Mouse (Mus musculus): Measurements from ENCODE around the gene Ptpn6.

- TF ChIP-seq CTCF (IDR thresholded peaks at IDR 0.05 in 2 of 3, conservative IDR thresholded peaks at IDR 0.05 in 1 of 3; ENCODE audit: control insufficient read depth in 1 of 3, insufficient read depth in 1 of 3, low read depth in 2 of 3, low read length in 3 of 3, poor library complexity in 1 of 3, severe bottlenecking in 1 of 3) = no peak
- no peak for TF ChIP-seq TCF12 (IDR thresholded peaks at IDR 0.05; ENCODE audit: low read depth, low read length)
- no peak for TF ChIP-seq POLR2A (IDR thresholded peaks at IDR 0.05; ENCODE audit: control insufficient read depth in 1 of 2, insufficient read depth in 1 of 2, low read depth in 1 of 2, low read length in 2 of 2, poor library complexity in 1 of 2)
- TF ChIP-seq USF2 (IDR thresholded peaks at IDR 0.05; ENCODE audit: borderline replicate concordance in 1 of 2, insufficient read depth in 1 of 2, low read depth in 1 of 2, low read length in 2 of 2) = no peak
- no peak for TF ChIP-seq MAX (IDR thresholded peaks at IDR 0.05; ENCODE audit: low read length)
- TF ChIP-seq SIN3A (IDR thresholded peaks at IDR 0.05; ENCODE audit: low read length) = no peak
- TF ChIP-seq HCFC1 (IDR thresholded peaks at IDR 0.05; ENCODE audit: low read depth, low read length) = no peak
- TF ChIP-seq CHD2 (IDR thresholded peaks at IDR 0.05; ENCODE audit: low read length) = no peak
- TF ChIP-seq KAT2A (conservative IDR thresholded peaks at IDR 0.05; ENCODE audit: low read depth, low read length) = no peak
- no peak for TF ChIP-seq UBTF (IDR thresholded peaks at IDR 0.05; ENCODE audit: borderline replicate concordance, insufficient read depth, low read depth, low read length)
- TF ChIP-seq MAZ (IDR thresholded peaks at IDR 0.05; ENCODE audit: low read depth, low read length) = no peak
- no peak for TF ChIP-seq USF1 (IDR thresholded peaks at IDR 0.05; ENCODE audit: low read depth, low read length)
- no peak for TF ChIP-seq RAD21 (IDR thresholded peaks at IDR 0.05; ENCODE audit: low read depth, low read length)
Observed at GRCm38 (mm10) chr6:124767536-124767919, 29.0 kb upstream of the Ptpn6 start.
